Mouse (Mus musculus) forebrain, embryonic 16.5 days (tissue): Measurements from ENCODE around the gene Gab1. TPM values are rescaled to one million over a fixed set of nuclear protein-coding genes. Genes with fewer than 3 reads are reported as not detected.
"Not testable (repeated sequence)": the region's sequence is repeated elsewhere in the genome, so short reads cannot be mapped to it uniquely, and the experiment has no call there.

Source experiments
- ATAC-seq: fragments of 200-750 bp; cut with Nextera tagmentation; 2 replicates; pipeline ENCODE4 v1.8.0; 2017; ENCODE audit warnings: mild to moderate bottlenecking, moderate library complexity
- H3K27ac ChIP-seq: fragments of 300-500 bp; sonication (generic); 2 replicates; pipeline ENCODE4 v1.5.1; 2014; ENCODE audit warnings: low read length, control low read depth
- H3K27me3 ChIP-seq: fragments of 300-500 bp; sonication (generic); replicated peaks from 2 replicates; pipeline ENCODE4 v1.6.1; 2014; ENCODE audit warnings: low read length; ENCODE audit not compliant: control insufficient read depth, insufficient read depth
- H3K36me3 ChIP-seq: fragments of 300-500 bp; sonication (generic); 2 replicates; pipeline ENCODE4 v1.6.1; 2014; ENCODE audit not compliant: control insufficient read depth, insufficient read depth
- H3K4me1 ChIP-seq: fragments of 300-500 bp; sonication (generic); replicated peaks from 2 replicates; pipeline ENCODE4 v1.6.1; 2014; ENCODE audit warnings: low read length; ENCODE audit not compliant: control insufficient read depth, insufficient read depth
- H3K4me2 ChIP-seq: fragments of 300-500 bp; sonication (generic); 2 replicates; pipeline ENCODE4 v1.6.1; 2014; ENCODE audit warnings: mild to moderate bottlenecking, low read length, control low read depth
- H3K4me3 ChIP-seq: fragments of 300-500 bp; sonication (generic); replicated peaks from 2 replicates; pipeline ENCODE4 v1.5.1; 2014; ENCODE audit warnings: mild to moderate bottlenecking, low read length, control low read depth
- H3K9ac ChIP-seq: fragments of 300-500 bp; sonication (generic); replicated peaks from 2 replicates; pipeline ENCODE4 v1.6.1; 2014; ENCODE audit warnings: low read depth, low read length, control low read depth
- H3K9me3 ChIP-seq: fragments of 300-500 bp; sonication (generic); 2 replicates; pipeline ENCODE4 v1.6.1; 2016; ENCODE audit warnings: low read length; ENCODE audit not compliant: control insufficient read depth
- WGBS: fragments of 180-500 bp; shearing (Covaris S2); extraction: QIAGEN DNeasy Blood & Tissue Kit; methylation state at CpG from one replicate; pipeline ENCODE4 v1.1.7; 2014; 5-methylcytosine and 5-hydroxymethylcytosine counted together
- polyA plus RNA-seq: library from polyadenylated mRNA; unstranded; fragments of >200 nt; fragmentation: Nextera tagmentation; extraction: Ambion mirVana; gene quantifications from 2 replicates; pipeline ENCODE4 v1.2.1, GENCODE M21; 2015

The Gab1 gene
- polyA plus RNA-seq, 1 experiment from 2014 or later, result 10.6 TPM

- Histone ChIP-seq H3K4me3 (no peak overlapping the region), H3K4me2 (no peak overlapping the region), H3K9me3 (no peaks in the 10 kb centered on the region), H3K4me1 (no peaks in the 10 kb centered on the region), H3K27me3 (no peaks in the 10 kb centered on the region), H3K27ac (no peak overlapping the region), H3K36me3 (no peaks in the 10 kb centered on the region), H3K9ac (no peak overlapping the region)
- 29% methylated on average over 9 of the region's 9 CpGs for WGBS
- peak; percentile 94 for ATAC-seq
Observed at GRCm38 (mm10) chr8:80753017-80753715, 127.2 kb downstream of the Gab1 start.

DNA sequence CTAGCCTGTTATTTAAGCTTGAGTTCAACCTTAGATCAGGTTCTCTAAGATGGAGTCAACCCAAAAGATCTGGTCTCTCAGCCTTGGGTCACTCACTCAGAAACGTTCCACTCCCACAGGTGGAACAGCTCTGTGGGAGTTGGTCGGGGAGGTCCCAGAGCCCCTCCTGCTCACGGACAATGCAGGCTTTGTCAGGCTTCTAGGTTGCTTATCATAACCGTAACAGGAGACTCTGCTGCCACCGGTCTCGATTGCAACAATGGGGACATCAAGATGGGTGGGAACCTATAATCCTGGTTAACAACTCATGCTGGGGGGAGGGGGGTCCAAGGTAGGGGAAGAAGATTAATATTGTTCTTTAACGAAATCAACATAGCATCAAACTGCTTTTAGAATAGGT is 127.9 kb downstream of the Gab1 start:
- Histone ChIP-seq H3K36me3 (no peaks in the 10 kb centered on the region), H3K27me3 (no peaks in the 10 kb centered on the region), H3K9ac (no peak overlapping the region), H3K4me1 (no peaks in the 10 kb centered on the region), H3K4me2 (no peak overlapping the region), H3K27ac (no peak overlapping the region), H3K4me3 (no peak overlapping the region), H3K9me3 (no peaks in the 10 kb centered on the region)
- no peak for ATAC-seq
- WGBS, result 59% methylated on average over 7 of the region's 7 CpGs

GRCm38 (mm10) chr8:80749091-80749490 is 131.2 kb downstream of the Gab1 start:
- Histone ChIP-seq H3K9me3 (no peaks in the 10 kb centered on the region), H3K4me3 (no peak overlapping the region), H3K27ac (no peak overlapping the region), H3K9ac (no peak overlapping the region), H3K36me3 (no peaks in the 10 kb centered on the region), H3K4me2 (no peak overlapping the region), H3K4me1 (no peaks in the 10 kb centered on the region), H3K27me3 (no peaks in the 10 kb centered on the region)
- no peak for ATAC-seq
- 85% methylated on average over 4 of the region's 4 CpGs for WGBS

- peaks cover 3% of the 10 kb centered on the region; the same call in 1 of the 2 replicates for H3K36me3 ChIP-seq
- peak overlapping the region; percentile 69 for H3K9ac ChIP-seq
- H3K4me1 ChIP-seq, result peaks cover 10% of the 10 kb centered on the region
- H3K9me3 ChIP-seq, result no peaks in the 10 kb centered on the region
- peak; percentile 34 for ATAC-seq
- H3K27me3 ChIP-seq, result no peaks in the 10 kb centered on the region
- H3K4me3 ChIP-seq, result peak overlapping the region; percentile 65
- peak overlapping the region; percentile 94 for H3K27ac ChIP-seq
- peak overlapping the region; percentile 69 for H3K4me2 ChIP-seq
- WGBS, result 9% methylated on average over 14 of the region's 14 CpGs
Observed at GRCm38 (mm10) chr8:80739932-80740331, 140.4 kb downstream of the Gab1 start.

- H3K4me3 ChIP-seq, result peak within 1 kb of the TSS; percentile 65
- H3K9ac ChIP-seq, result peak within 1 kb of the TSS; percentile 90
- peak; percentile 96 for ATAC-seq
- not testable (repeated sequence) for H3K27me3 ChIP-seq, H3K9me3 ChIP-seq, H3K36me3 ChIP-seq, H3K4me1 ChIP-seq
- H3K27ac ChIP-seq, result peak within 1 kb of the TSS; percentile 98
- peak within 1 kb of the TSS; percentile 85 for H3K4me2 ChIP-seq
- WGBS, result 2% methylated on average over 78 of the region's 91 CpGs
Observed at GRCm38 (mm10) chr8:80739155-80739924, 141.0 kb downstream of the Gab1 start, which contains the start of gene Smarca5. Gene Smarca5 (minus strand): TSS chr8:80739497.

- Histone ChIP-seq H3K27me3 (no peaks in the 10 kb centered on the region), H3K4me3 (peak overlapping the region; percentile 61), H3K36me3 (peaks cover 9% of the 10 kb centered on the region), H3K9me3 (no peaks in the 10 kb centered on the region), H3K27ac (peak overlapping the region; percentile 98), H3K4me1 (peaks cover 10% of the 10 kb centered on the region), H3K4me2 (peak overlapping the region; percentile 85), H3K9ac (peak overlapping the region; percentile 90)
- under 1% methylated on average over 72 of the region's 84 CpGs for WGBS
- peak; percentile 55 for ATAC-seq
Observed at GRCm38 (mm10) chr8:80738388-80739154, 141.7 kb downstream of the Gab1 start.

DNA sequence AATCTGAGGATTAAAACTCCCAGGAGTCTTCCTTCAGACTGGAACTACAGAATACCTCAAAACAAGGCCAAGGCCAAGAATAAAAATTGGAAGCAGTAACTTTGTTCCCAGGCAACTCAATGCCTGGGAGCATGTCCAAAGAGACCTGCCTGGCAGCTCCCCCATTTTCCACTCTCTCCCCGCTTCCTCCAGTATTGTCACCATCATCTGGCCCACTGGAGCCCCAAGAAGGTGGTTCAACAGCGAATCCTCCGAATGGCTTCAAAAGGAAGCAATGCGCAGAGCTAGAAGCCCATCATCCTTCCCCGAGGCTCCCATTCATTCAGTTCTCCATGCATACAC is 142.3 kb downstream of the Gab1 start:
- Histone ChIP-seq H3K27me3 (no peaks in the 10 kb centered on the region), H3K4me3 (peak overlapping the region; percentile 61), H3K9me3 (no peaks in the 10 kb centered on the region), H3K4me1 (peaks cover 10% of the 10 kb centered on the region), H3K36me3 (peaks cover 11% of the 10 kb centered on the region), H3K27ac (peak overlapping the region; percentile 98), H3K9ac (peak overlapping the region; percentile 90), H3K4me2 (peak overlapping the region; percentile 85)
- WGBS, result 0% methylated on average over 5 of the region's 5 CpGs
- ATAC-seq, result no peak

DNA sequence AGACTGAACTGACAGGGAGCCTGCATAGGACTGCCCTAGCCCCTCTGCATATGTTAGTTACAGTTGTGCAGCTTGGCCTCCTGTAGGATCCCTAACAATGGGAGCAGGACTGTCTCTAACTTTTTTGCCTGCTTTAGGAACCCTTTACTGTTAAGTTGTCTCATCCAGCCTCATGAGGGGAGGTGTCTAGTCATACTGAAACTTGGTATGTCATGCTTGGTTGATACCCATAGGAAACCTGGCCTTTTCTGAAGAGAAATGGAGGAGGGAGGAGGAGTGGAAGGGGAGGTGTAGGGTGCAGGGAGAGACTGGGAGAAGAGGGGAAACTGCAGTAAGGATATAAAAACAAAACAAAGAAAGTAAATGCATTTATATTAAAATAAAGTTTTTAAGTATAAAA is 148.0 kb downstream of the Gab1 start:
- peaks cover 18% of the 10 kb centered on the region for H3K36me3 ChIP-seq
- H3K27ac ChIP-seq, result no peak overlapping the region
- no peaks in the 10 kb centered on the region for H3K27me3 ChIP-seq
- no peak overlapping the region for H3K9ac ChIP-seq
- no peaks in the 10 kb centered on the region for H3K9me3 ChIP-seq
- no peak for ATAC-seq
- no peak overlapping the region for H3K4me3 ChIP-seq
- peaks cover under 1% of the 10 kb centered on the region; the same call in 1 of the 2 replicates for H3K4me1 ChIP-seq
- no peak overlapping the region for H3K4me2 ChIP-seq

DNA sequence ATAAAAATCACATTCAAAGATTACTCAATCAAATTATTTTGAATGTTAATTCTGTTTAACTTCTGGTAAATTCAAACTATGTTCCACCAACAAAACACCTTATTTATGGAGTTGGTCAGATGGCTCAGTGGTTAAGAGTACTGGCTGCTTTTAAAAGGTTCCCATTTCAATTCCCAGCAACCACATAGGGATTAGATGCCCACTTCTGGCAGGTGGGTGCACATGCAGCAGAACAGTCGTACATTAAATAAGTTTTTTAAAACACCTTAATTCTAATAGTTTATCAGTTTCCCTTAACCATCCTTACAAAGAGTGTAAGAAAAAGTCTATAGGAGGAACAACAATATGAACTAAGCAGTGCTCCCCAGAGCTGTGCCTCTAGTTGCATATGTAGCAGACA is 165.9 kb downstream of the Gab1 start:
- Histone ChIP-seq H3K4me1 (no peaks in the 10 kb centered on the region), H3K9ac (no peak overlapping the region), H3K4me2 (no peak overlapping the region), H3K9me3 (no peaks in the 10 kb centered on the region), H3K36me3 (peaks cover 23% of the 10 kb centered on the region), H3K4me3 (no peak overlapping the region), H3K27me3 (no peaks in the 10 kb centered on the region), H3K27ac (no peak overlapping the region)
- 86% methylated on average over 1 of the region's 1 CpGs for WGBS
- ATAC-seq, result no peak
